Mouse (Mus musculus): Measurements from ENCODE around the gene Metap2. TPM values are rescaled to one million over a fixed set of nuclear protein-coding genes. Genes with fewer than 3 reads are reported as not detected.

Metap2 gene
- total and polyA plus RNA-seq, 3 experiments = 36.3 to 171 (median 156) TPM

DNA sequence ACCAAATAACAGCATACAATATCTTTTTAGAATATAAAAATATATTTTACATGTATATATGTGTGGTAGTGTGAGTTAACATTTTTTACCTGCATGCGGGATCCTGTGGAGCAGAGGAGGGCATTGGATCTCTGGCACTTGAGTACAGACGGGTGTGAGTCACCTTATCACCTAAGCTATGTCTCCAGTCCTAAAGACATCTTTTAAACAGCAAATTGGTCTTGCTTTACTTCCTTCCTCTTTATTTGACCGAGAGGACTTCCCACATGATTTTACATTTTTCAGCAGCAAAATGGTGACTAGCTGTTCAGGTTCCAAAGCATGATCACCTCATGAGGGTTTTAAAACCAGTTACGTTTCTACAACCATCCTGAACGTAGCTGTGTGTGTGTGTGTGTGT is 14.4 kb upstream of the Metap2 start:
- no peak for DNase-seq

DNA sequence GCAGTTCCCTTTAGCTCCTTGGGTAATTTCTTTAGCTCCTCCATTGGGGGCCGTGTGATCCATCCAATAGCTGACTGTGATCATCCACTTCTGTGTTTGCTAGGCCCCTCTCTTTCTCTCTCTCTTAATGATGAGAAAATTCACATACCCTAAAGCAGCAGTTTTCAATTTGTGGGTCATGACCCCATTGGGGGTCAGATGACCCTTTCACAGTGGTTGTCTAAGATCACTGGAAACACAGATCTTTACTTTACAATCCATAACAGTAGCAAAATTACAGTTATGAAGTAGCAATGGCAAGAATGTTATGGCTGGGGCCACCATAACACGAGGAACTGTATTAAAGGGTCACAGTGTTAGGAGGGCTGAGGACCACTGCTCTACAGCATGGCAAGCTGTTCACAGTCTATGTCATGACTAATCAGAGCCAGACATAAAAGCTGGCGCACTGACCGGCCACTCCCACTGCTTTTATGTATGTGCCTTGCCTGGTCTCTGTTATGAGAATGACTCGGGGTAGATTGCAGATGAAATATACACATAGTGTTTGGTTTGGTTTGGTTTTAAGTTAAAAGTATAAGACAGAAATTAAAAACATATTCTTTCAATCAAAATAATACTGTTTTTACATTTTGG is 13.0 kb upstream of the Metap2 start:
- DNase-seq = no peak

DNA sequence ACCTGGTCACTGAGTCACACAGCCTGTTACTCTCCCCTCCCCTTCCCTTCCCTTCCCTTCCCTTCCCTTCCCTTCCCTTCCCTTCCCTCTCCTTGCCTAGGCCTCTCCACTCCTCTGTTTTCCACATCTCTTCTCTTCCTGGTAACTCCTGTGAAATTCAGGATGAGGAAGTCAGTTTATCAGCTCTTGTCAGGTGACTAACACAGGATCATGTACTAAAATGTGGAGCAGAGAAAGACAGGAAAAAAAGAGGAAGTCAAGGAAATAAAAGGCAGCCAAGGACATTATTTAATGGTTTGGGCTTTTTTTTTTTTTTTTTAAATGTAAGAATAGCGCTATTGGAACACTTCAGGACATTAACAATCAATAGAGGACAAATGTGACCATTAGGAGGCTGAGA is 12.1 kb upstream of the Metap2 start:
- no peak for DNase-seq

DNA sequence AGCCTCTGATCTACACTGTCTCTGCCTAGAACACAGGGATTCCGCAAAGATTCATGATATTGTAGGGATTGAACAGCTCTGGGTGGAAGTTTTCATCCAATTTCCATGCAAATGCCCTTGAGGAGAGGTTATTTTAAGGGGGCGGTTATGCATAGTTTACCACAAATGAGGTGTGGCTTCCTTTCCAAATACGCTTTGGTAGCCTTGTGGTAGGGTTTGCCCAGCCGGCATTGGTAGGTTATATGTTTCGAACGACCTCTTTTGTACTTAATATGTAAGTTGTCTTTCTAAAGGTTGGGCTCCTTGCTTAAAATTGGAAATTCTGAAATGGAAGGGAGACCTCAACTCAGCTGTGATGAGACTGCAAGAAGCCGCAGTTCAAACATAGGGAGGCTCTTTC is 11.6 kb upstream of the Metap2 start:
- DNase-seq = no peak

- no peak for DNase-seq
Measured at GRCm38 (mm10) chr10:93907376-93907775, 10.5 kb upstream of the Metap2 start.

- DNase-seq = no peak
Measured at GRCm38 (mm10) chr10:93899907-93900306, 3.0 kb upstream of the Metap2 start.

DNA sequence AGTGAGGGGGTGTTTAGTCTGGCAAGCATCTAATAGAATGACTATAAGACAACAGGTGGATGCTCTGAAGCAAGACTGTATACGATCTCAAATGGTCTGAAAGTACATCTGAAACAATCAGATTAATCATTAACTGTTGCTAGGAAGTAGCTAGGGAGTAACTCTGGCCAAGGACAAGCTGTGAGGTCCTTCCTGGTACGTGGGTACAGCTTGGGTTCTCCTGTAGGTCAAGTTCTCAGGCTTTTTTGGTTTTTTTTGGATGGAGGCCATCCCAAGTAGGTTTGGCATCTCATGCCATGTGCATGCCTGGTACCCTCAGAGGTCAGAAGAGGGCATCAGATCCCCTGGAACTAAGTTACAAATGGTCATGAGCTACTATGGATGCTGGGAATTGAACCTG is 2.4 kb upstream of the Metap2 start:
- DNase-seq = no peak

GRCm38 (mm10) chr10:93892551-93892950 is 4.3 kb downstream of the Metap2 start:
- no peak for DNase-seq

GRCm38 (mm10) chr10:93891031-93891430 is 5.9 kb downstream of the Metap2 start:
- DNase-seq = no peak

- DNase-seq = no peak
Measured at GRCm38 (mm10) chr10:93890565-93890964, 6.3 kb downstream of the Metap2 start.

- no peak for DNase-seq
Measured at GRCm38 (mm10) chr10:93889976-93890375, 6.9 kb downstream of the Metap2 start.

DNA sequence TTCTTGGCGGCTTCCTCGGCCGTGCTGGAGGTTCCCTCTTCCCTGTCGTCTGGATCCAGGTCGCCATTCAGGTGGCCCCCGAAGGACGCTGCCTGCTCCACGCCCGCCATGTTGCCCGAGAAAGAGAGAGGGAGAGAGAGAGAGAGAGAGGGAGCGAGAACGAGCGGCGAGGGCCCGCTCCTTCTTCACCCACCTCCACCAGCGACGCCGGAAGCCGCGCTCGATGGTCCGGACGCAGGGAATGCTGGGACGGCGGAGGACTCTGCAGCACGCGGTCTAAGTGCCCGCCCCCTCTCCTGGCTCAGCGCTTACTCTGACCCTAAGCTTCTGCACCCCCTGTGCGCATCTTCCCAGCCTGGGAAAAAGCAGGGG is 7.3 kb downstream of the Metap2 start:
- peak; percentile 94 for DNase-seq

DNA sequence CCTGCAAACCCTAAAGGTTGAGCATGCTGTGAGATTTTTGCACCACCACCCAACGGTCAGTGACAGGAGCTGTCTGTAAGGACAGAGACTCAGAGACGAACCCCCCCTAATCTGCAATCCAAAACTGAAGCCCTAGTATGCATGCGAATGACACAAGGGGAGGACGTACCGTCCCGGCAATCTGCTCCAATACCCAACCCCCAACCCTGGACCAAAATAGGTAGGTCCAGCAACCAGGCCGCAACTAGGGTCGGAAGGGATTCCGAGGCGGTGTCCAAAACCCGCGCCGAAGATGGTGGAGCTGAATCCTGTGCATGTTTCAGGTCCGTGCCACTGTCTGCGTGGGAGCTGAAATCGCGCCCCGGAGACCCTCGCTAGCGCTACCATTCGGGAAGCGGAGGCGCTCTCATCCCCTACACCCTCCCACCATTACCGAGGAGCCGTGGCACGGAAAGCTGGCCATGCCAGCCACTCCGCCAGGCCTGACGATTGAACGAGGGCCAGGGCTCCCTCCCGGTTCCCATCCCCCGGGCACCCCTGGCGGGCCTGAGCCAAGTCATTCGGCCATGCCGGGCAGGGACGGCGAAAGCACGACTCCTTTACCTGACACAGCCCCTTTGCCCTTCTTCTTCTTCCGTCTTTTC is 7.8 kb downstream of the Metap2 start:
- DNase-seq = peak; percentile 77

- DNase-seq = no peak
Measured at GRCm38 (mm10) chr10:93888590-93888934, 8.3 kb downstream of the Metap2 start.

DNA sequence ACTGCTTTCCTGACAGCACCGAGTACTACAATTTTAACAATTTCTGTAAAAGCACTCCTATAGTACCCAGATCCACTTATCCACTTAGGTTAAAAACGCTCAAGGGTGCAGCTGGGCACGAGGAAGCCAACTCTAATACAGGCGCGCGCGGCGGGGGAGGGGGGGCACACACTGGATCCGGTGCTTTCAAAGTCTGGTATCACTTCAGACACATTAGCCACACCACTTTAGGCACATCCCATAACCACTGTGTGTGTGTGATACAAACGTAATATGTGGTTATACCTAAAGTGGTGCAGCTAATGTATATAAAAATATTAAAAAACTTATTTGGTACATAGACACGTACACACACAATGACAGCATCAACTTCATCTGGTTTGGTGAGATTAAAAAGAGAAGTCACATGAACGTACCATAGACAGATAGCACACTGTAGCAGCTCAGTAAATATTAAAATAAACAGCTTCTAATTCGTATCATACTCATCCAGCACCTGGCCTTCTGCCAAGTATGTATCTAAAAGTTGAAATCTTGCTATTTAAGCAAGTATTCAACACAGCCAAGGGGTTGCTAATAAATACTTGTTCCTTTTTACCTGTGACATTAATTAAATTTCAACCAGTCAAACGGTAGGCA is 10.9 kb downstream of the Metap2 start:
- no peak for DNase-seq

GRCm38 (mm10) chr10:93882738-93883364 is 14.0 kb downstream of the Metap2 start:
- no peak for DNase-seq

DNA sequence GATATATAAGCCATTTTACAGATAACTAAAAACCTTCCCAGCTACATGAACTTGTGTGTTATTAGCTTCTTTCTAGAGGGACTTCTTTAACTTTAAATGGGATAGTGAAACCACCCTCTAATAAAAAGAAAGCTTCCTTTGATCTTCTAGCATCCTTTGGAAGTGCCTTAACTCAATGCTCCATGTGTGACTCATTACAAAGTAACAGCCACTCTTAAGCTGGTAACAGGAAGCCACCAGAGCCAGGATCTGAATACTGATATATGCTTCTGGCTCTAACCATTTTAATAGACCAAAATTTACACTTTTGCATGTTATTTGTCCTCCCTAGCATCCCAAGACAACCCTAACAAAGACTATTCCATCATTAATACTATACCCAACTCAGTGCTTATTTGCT is 15.0 kb downstream of the Metap2 start:
- DNase-seq = no peak

- no peak for DNase-seq
Measured at GRCm38 (mm10) chr10:93878732-93879131, 18.2 kb downstream of the Metap2 start.

- no peak for DNase-seq
Measured at GRCm38 (mm10) chr10:93876772-93877171, 20.1 kb downstream of the Metap2 start.

- DNase-seq = no peak
Measured at GRCm38 (mm10) chr10:93868886-93869285, 28.0 kb downstream of the Metap2 start.

GRCm38 (mm10) chr10:93868401-93868800 is 28.5 kb downstream of the Metap2 start:
- DNase-seq = no peak

GRCm38 (mm10) chr10:93856095-93856494 is 40.8 kb downstream of the Metap2 start:
- no peak for DNase-seq

GRCm38 (mm10) chr10:93855126-93855525 is 41.8 kb downstream of the Metap2 start:
- DNase-seq = no peak

All from adrenal gland, adult 2 months (tissue).